Mouse (Mus musculus) brain, embryonic 14.5 days (tissue): ENCODE measurements at regions not wholly inside any gene's neighbourhood (a gene's known extent, or its start where the extent isn't known, plus 50 kb on each side); places are given as distances from the start of the nearest gene placed in this dataset.

ENCODE experiments used
- DNase-seq: peaks from one replicate; pipeline ENCODE4 v3.0.0-alpha.2; 2011; ENCODE audit warnings: low read depth
- CTCF ChIP-seq: fragments of 200-500 bp; IDR thresholded peaks from 2 replicates; pipeline ENCODE4 v1.5.1; 2012; ENCODE audit warnings: inconsistent platforms, mild to moderate bottlenecking, moderate library complexity, borderline replicate concordance; ENCODE audit not compliant: insufficient read depth, insufficient read length; ENCODE audit errors: extremely low read depth
- POLR2A ChIP-seq: fragments of 200-500 bp; IDR thresholded peaks from 2 replicates; pipeline ENCODE4 v1.6.1; 2012; ENCODE audit warnings: mild to moderate bottlenecking, inconsistent platforms, borderline replicate concordance; ENCODE audit not compliant: poor library complexity, insufficient read depth, insufficient read length, severe bottlenecking; ENCODE audit errors: extremely low read depth

- DNase-seq = peak; percentile 78
Observed at GRCm38 (mm10) chr7:136196424-136197160, 480.4 kb upstream of the Mki67 start.

GRCm38 (mm10) chr7:136208879-136209278 is 492.7 kb upstream of the Mki67 start:
- no peak for TF ChIP-seq POLR2A
- no peak for TF ChIP-seq CTCF
- DNase-seq = peak; percentile 77

More at GRCm38 (mm10) chr7:136196424-136197160, 480.4 kb upstream of the Mki67 start:
- TF ChIP-seq CTCF (no peak), POLR2A (no peak)

GRCm38 (mm10) chr7:136209299-136210171 is 493.4 kb upstream of the Mki67 start:
- no peak for TF ChIP-seq CTCF
- DNase-seq = peak; percentile 91

DNA sequence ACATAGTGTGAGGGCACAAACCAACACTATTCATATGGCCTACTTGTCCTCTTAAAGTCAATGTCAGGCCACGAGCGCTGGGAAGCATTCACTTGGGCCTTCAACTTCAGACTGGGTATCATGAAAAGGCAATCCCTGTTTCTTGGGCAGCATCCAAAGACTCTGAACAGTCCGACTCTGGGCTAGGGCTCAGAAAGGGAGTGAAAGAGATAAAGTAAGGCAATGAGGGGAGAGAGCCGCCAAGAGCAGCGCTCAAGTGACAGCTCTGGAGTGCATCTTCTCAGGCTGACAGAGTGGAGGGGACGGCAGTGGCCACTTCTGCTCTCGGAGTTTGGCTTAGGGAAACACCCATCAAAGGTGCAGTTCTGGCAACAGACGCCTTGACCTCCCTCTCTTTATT is 496.3 kb upstream of the Mki67 start:
- no peak for TF ChIP-seq POLR2A
- TF ChIP-seq CTCF = no peak
- DNase-seq = peak; percentile 43

GRCm38 (mm10) chr7:136213057-136213961 is 497.1 kb upstream of the Mki67 start:
- TF ChIP-seq CTCF = no peak
- TF ChIP-seq POLR2A = no peak
- peak; percentile 43 for DNase-seq

DNA sequence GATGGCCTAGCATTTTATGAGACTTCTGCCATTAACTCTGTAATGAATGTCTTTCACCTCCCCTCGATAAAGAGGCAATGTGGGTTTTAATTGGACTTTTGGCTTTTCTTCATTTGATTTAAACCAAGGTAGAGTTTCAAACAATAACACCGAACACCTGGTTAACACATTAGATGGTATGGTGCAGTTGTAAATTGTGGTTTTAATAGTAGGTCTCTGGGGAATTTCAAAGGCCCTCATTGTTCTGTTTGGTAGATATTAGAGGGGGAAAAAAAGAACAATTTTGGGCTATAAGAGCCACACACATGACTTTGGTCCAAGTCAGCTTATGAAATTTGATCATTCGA is 497.8 kb upstream of the Mki67 start:
- TF ChIP-seq POLR2A = no peak
- TF ChIP-seq CTCF = no peak
- no peak for DNase-seq

DNA sequence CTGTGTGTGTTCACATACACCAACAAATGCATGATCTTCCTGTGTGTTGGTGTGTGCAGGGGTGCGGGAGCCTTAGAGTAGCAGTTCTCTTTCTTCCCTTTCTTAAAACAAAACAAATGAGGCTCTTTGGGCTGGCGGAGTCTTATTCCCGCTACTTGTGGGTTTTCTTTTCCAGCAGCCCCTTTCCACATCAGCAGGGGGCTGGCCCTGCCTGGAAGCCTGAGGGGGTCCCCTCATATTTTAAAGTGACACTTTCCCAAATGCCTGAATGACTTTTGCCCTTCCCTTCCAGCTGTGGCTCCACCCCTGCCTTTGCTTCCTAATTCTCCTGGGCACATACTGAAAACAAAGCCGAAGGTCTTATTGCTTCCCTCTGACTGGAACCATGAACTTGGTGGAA is 498.3 kb upstream of the Mki67 start:
- DNase-seq = no peak
- TF ChIP-seq CTCF (no peak), POLR2A (no peak)

- DNase-seq = no peak
- TF ChIP-seq POLR2A (no peak), CTCF (no peak)
Observed at GRCm38 (mm10) chr7:136216734-136217133, 500.6 kb upstream of the Mki67 start.

DNA sequence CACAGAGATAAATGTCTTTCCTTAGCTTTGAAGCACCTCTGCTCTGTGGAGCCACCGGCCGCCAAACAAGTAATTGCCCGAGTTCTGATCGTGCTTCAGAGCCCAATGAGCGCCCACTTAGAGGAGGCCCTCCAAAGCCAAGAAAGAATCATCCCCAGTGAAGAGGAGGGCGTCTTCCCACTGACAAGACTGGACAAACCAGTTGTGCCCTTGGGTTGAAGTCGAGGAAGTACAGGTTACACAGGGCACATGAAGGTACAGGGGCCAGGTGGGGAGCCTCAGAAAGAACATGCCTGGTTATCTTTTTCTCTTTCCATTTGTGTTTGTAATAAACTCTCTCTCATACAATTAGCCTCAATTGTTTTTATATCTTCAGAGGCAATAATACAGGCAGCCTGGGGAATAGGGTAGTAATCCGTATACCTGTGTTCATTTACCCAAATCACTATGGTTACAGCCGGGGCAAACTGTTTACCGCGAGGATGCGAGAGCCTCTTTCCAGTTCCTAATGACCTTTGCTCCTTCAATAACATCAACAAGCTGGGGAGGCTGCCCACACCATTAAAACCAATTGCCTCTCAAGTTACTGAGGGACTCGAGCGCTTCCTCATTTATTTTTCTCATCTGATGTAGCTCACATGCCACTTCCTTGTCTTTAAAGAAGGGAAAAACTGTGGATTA is 503.5 kb upstream of the Mki67 start:
- no peak for TF ChIP-seq CTCF
- TF ChIP-seq POLR2A = no peak
- DNase-seq = no peak

DNA sequence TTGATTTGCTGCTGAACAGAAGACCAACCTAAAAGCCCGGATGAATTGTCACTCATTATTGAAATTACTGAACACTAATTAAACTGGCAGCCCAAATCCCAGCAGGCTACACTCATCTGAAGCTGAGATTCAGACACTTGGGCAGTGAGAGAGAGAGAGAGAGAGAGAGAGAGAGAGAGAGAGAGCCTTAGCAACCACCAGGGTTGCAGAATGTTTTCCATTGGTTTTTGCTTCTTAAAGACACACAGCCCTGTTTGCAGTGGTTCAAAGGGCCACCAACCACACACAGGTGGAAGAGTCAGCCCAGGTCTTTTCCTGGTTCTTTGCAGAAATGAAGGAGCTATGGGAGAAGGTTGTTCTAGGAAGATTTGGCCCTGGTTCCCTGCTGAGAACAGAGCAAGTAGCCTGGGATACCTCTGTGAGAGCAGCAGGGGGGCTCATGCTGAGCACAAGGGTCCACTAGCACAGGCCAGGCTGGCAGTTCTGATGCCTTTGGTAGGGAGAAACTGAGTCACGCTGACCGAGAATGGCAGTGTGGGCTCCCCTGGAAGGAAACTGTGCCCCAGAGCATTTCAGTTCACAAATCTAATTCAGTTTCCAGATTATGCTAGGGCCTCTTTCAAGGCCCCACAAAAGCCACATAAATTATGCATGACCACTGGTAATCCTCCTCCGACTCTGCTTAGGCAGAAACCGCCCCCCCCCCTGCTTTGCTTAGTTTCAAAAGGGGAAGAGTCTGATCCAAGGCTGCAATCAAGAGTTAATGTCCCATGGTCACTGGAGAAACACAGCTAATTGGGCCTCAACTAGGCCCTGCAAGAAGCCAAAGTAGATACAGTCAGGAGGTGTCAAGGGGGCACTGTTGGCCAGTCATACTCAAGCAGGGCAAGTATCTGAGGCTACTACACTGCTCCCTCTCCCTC is 504.3 kb upstream of the Mki67 start:
- no peak for TF ChIP-seq CTCF
- TF ChIP-seq POLR2A = no peak
- peak; percentile 93 for DNase-seq

DNA sequence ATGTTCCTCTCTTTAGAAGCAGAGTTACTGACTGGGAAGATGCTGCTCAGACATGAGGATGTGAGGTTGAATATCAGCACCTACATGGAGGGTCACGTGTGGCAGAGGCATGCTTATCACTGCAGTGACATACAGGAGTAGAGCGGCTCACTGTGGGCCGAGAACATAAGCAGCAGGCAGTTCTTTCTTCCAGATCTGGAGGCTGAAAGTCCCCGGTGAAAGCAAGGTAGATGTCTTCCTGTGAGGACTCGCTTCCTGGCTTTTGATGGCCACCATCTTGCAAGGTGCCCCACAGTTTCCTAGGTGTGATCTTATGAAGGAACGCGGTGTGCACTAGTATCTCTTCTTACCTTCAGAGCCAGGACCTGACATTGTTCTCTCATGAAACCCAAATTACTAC is 505.5 kb upstream of the Mki67 start:
- DNase-seq = no peak
- TF ChIP-seq POLR2A (no peak), CTCF (no peak)
